Mouse (Mus musculus) urinary bladder, postnatal 14 days (tissue): Measurements from ENCODE around the gene Fank1.

ENCODE experiments used
- DNase-seq: peaks from one replicate; pipeline ENCODE4 v3.0.0; 2021; ENCODE audit warnings: low spot score

Gene Fank1

DNA sequence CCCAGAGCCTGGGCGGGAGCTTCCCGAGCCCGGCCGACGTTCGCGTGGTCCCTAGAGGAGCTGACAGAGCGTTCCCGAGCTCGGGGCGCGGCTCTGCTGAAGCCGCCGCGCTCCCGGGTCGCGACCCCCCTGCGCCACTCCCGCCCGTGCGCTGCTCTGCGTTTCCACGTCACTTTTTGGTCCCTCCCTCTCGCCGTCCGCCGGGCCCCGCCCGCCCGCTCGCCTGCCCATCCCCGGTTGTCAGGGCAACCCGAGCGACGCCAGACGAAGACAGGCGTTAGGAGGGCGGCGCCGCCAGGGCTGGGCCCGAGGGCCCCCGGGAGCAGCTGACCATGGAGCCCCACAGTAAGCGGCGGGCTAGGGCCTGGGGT lies at the start of gene Fank1:
Gene Fank1 (plus strand): TSS at position 236 of the 371 bp plus-strand sequence.
- DNase-seq = peak; percentile 89

- no peak for DNase-seq
Observed at GRCm38 (mm10) chr7:133727027-133727426, 49.6 kb upstream of the Fank1 start.

DNA sequence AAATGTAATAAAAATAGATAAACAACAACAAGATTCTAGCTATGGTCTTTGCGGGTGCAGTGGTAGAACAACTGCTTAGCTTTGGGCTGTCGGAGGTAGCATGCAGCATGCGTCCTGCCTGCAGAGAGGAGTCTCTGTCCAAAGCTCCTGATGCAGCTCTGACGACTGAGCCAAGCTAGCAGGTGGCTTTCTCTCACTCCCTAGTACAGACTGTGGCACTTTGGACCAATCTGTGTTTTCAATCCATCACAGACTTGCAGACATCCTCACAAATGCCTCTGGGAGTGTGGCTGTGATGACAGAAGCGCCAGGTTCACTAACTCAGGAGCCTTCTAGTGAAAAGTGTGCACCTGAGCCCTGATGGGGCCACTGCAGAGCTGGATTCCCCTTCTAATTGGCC lies 47.3 kb upstream of the Fank1 start:
- no peak for DNase-seq

DNA sequence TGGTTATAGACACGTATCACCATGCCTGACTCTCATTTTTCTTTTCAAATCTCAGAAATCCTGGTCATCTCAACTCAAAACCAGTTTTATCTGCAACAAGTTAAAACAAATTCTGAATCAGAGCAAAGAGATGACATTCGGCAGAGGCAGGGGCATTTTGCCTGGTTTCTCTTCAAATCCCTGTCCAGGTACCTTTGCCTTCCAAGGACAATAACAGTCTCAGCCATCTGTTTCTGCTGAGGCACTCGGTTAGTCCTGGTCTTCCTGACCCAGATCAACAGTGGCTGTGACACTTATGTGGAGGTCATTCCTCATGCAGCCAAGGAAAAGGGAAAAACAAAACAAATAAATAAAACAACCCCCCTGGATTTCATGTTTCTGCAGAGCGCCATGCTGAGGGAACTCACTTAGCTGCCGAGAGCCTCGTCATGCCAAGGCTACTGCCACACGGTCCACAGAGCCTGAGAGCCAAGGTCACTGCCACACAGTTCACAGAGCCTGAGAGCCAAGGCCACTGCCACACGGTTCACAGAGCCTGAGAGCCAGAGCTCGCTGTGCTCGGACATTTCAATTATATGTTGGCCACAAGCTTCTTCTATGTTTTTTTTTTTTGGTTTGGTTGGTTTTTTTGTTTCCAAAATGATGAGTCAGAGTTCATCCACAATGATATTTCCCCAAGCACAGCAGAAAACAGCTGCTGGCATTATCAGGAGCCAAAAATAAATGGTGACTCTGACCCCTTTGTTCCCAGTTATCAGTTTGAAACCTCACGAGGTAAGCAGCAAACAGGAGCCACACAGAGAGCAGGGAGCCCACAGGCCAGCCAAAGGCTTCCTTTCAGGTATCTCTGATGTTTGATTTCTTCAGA lies 46.1 kb upstream of the Fank1 start:
- DNase-seq = no peak

DNA sequence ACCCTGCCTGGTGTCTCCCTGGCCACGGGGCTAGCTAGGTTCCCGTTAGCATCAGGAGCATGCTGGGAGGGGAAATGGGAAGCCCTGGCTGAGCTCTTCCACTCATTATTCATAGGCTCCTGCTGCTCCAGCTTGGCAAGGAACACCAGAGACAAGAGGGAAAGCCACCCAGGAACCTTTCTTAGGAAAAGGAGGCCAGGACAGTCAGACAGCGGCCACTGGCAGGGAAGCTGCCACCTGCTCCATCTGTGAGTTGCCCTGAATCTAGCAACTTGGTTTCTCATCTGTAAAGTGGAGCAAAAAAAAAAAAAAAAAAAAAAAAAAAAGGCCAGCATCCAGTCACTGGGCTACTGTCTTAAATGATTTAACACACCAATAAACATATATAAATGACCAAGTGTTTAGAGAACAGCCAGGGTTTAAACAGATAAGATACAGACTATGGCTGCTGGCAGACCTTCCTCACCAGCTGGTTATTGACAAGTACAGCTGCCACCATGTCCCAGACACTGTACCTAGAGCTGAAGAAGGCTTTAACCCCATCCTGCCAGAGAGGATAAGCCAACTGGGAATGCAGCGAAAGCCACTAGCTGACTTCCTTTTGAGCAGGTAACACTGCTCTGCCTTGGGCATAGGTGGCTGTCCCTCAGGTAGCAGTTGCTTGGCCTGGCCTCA lies 44.6 kb upstream of the Fank1 start:
- DNase-seq = no peak

GRCm38 (mm10) chr7:133740558-133740957 lies 36.1 kb upstream of the Fank1 start:
- no peak for DNase-seq

DNA sequence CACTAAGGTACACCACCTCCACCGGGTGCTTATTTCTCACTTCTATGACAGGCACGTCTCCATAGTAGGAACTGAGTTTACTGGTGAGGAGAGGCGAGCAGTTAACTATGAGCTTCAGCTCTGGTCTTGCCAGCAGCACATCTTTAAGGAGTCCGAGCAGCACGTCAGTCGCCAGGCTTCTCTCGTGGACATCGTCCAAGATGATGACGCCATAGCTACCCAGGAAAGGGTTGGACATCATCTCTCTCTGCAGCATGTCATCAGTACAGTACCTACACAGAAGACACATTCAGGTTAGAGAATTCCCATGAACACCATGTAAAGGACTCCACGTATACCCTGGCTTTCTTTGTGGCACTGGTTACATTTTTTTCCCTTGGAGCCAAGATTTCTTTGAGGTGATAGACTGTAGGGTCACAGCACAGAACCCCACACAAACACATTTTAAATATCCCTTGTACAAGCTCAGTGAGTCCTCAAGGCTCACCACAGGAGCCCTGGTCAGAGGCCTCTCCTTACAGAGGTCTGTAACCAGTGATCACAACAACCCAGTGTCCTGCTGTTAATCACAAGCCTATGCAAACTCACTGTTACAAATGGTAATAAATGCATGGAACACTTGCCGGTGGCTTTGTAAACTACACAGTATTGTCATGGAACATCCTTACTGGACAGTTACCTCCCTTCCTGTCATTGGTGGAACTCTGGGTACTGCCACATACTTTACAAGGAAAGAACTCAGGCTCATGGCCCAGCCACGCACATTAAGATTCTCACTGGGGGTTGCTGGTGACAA lies 33.9 kb upstream of the Fank1 start:
- no peak for DNase-seq

- DNase-seq = no peak
Observed at GRCm38 (mm10) chr7:133743611-133744010, 33.0 kb upstream of the Fank1 start.

DNA sequence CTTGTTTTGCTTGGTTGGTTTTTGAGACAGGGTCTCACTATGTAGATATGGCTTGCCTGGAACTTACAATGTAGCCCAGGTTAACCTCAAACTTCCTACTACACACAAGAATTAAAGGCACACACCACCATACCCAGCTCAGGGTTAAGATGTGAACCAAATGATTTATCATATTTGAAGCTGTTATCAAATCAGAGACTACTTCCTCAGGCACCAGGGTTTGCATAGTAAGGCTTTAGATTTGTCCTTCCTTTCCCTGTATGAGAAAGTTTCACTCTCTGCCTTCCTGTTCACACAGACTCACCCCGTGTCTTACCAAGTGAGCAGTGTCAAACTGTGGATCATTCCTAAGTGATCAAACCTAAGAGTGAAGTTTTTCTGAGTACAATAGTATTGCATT lies 32.5 kb upstream of the Fank1 start:
- no peak for DNase-seq

GRCm38 (mm10) chr7:133744701-133745100 lies 32.0 kb upstream of the Fank1 start:
- no peak for DNase-seq

DNA sequence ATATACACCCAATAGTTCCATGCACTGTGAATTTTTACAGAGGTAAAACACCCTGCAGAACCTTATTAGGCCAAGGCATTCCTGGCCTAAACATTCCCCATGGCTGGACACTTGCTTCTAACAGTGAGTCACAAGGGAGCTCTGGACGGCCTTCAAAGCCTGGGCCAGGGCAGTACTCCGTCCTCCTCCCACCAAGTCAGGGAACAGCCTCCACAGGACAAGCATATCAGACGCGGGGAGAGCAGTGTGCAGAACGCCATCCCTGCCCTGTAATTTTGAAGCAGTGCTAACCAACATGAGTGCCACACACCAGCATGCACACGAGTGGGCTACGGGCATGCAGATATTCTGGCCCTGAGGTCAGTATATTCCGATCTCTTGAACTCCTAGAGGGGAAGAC lies 29.3 kb upstream of the Fank1 start:
- peak; percentile 32 for DNase-seq

GRCm38 (mm10) chr7:133748753-133749152 lies 27.9 kb upstream of the Fank1 start:
- DNase-seq = no peak

GRCm38 (mm10) chr7:133750666-133751065 lies 26.0 kb upstream of the Fank1 start:
- no peak for DNase-seq

DNA sequence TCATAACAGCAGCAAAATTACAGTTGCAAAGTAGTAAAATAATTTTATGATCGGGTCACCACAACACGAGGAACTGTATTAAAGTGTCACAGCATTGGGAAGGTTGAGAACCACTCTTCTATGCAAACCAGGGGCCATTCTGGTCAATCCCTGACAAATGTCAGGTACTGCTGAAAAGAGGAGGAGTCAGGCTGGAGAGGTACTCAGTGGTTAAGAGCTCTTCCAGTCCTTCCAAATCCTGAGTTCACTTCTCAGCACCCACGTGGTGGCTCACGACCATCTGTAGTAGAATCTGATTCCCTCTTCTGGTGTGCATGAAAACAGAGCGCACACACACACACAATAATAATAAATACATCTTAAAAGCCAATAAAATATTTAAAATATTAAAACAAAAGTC lies 25.5 kb upstream of the Fank1 start:
- DNase-seq = no peak

DNA sequence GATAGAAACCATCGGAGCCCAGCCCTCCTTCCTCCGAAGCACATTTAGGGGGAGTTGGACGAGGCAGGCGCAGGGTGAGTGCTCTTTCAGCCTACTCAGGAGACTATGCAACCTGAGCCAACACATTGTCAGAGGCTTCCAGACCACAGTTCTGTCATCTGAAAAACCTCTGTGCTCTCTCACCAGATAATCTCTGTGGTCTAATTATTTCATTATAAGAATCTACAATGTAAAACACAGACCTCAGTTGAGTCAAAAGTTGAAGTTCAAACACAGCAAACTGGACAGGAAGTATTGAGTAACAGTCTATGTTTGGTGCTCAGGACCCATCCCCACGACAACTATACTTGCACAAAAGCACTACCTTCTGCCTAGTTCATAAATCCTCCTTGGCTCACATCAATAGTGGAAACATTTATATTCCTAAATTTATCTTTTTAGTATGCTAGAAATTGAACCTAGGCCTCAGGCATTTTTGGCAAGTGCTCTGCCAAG lies 18.7 kb upstream of the Fank1 start:
- DNase-seq = no peak

GRCm38 (mm10) chr7:133758716-133759115 lies 17.9 kb upstream of the Fank1 start:
- DNase-seq = no peak

DNA sequence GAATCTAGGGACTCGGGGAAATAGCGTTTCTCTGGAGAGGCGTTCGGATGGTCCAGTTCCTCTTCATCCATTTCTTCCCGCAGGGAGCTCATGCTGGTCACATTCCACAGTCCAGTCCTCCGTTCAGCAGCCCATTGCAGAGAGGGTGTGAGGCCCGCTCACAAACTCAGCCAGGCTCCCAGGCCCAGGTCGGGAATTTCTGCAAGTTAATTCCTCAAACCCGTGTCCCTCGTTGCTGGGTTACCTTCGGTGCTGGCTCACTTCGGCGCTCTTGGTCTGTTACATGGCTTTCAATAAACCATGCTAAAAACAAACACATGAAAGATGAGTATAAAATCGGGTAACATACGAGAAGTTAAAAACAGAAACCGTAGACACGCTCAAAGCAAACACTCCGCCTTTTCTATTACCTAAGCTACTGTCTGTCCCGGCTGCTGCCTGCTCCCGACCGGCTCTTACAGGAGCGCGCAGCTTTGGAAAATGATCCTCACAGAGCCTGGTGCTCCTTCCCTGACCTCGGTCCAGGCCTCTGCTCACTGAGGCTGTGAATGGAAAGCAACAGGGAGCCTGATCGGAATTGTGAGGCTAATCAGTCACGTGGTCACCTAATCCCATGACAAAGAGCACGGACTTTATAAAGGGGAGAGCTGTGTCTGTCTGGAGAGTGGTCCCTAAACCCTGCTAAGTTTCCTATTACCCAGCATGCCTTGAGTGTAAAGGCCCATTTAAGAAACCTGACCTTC lies 16.9 kb upstream of the Fank1 start:
- no peak for DNase-seq

- DNase-seq = peak; percentile 23
Observed at GRCm38 (mm10) chr7:133762696-133763095, 14.0 kb upstream of the Fank1 start.

GRCm38 (mm10) chr7:133764425-133764824 lies 12.2 kb upstream of the Fank1 start:
- no peak for DNase-seq

DNA sequence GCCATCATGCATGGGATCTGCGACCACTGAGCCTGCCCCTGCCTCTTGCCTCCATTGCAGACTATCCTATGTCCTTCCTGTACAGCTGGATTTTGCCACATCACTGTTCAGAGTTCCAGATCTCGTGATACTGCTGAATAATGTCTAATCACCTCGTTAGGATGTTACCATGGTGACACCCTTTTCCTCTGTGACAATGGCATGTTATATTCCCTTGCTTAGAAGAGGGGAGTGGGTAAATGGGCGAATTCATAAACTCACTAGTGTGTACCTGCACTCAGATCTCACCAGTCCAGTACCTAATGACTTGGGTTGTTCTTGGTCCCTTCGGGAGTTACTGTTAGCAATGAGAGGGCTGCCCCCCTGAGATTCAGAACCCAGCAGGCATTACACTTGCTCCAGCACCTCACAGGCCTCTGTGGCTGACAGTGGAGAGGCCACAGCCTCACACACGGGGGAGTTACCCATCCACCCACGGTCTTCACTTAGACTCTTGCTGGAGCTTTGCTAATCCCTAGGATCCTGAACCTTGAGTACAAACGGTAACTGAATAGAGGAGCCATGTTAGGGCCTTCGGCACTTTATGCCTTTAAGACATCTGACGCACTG lies 11.3 kb upstream of the Fank1 start:
- no peak for DNase-seq

- peak; percentile 46 for DNase-seq
Observed at GRCm38 (mm10) chr7:133765849-133766243, 10.8 kb upstream of the Fank1 start.
